Mouse (Mus musculus) MEL (cell line): ENCODE measurements around the gene Schip1. TPM values are rescaled to one million over a fixed set of nuclear protein-coding genes. Genes with fewer than 3 reads are reported as not detected.

Source experiments
- DNase-seq: peaks from one replicate; pipeline ENCODE4 v3.0.0; 2011; ENCODE audit warnings: low read depth, low spot score
- H3K27ac ChIP-seq: 2 replicates; pipeline ENCODE4 v1.5.1; 2012; ENCODE audit warnings: low read depth, mild to moderate bottlenecking, control low read depth, low read length, moderate library complexity; ENCODE audit not compliant: control insufficient read depth
- H3K27me3 ChIP-seq, 2 experiments: fragments of 150-350 bp in 1 of 2; sonication (generic) in 1 of 2; 2 replicates each; pipeline ENCODE4 v1.6.1; 2012; ENCODE audit warnings: low read length in 2 of 2, mild to moderate bottlenecking in 2 of 2, improper control_type of control experiment in 1 of 2, moderate library complexity in 1 of 2; ENCODE audit not compliant: insufficient read depth in 2 of 2, control insufficient read depth in 1 of 2
- H3K36me3 ChIP-seq, 2 experiments: 2 replicates each; pipeline ENCODE4 v1.6.1; 2012 to 2014; ENCODE audit warnings: low read length in 2 of 2, improper control_type of control experiment in 1 of 2, inconsistent platforms in 1 of 2, mild to moderate bottlenecking in 1 of 2; ENCODE audit not compliant: insufficient read depth in 2 of 2, control insufficient read depth in 1 of 2
- H3K4me1 ChIP-seq, 2 experiments: fragments of 150-350 bp in 1 of 2; sonication (generic) in 1 of 2; 2 replicates each; pipeline ENCODE4 v1.6.1; 2012; ENCODE audit warnings: low read length in 2 of 2, improper control_type of control experiment in 1 of 2, mild to moderate bottlenecking in 1 of 2; ENCODE audit not compliant: insufficient read depth in 2 of 2, control insufficient read depth in 1 of 2
- H3K4me3 ChIP-seq, 2 experiments: fragments of 150-350 bp in 1 of 2; sonication (generic) in 1 of 2; 2 replicates each; pipeline ENCODE4 v1.5.1; 2012; ENCODE audit warnings: low read depth in 2 of 2, low read length in 2 of 2, mild to moderate bottlenecking in 2 of 2, moderate library complexity in 2 of 2, control low read depth in 1 of 2, improper control_type of control experiment in 1 of 2; ENCODE audit not compliant: control insufficient read depth in 1 of 2, insufficient read depth in 1 of 2
- H3K79me2 ChIP-seq: 2 replicates; pipeline ENCODE4 v1.6.1; 2012; ENCODE audit warnings: mild to moderate bottlenecking, low read length, moderate library complexity; ENCODE audit not compliant: control insufficient read depth, poor library complexity, insufficient read depth
- H3K9ac ChIP-seq: 2 replicates; pipeline ENCODE4 v1.6.1; 2012; ENCODE audit warnings: low read depth, mild to moderate bottlenecking, control low read depth, low read length, moderate library complexity; ENCODE audit not compliant: control insufficient read depth, poor library complexity, severe bottlenecking
- H3K9me3 ChIP-seq: fragments of 150-350 bp; sonication (generic); replicated peaks from 2 replicates; pipeline ENCODE4 v1.6.1; 2012; ENCODE audit warnings: mild to moderate bottlenecking, low read length, improper control_type of control experiment, moderate library complexity; ENCODE audit not compliant: insufficient read depth
- BHLHE40 ChIP-seq: IDR thresholded peaks from 2 replicates; pipeline ENCODE4 v1.6.1; 2012; ENCODE audit warnings: low read depth, mild to moderate bottlenecking, inconsistent platforms, low read length, improper control_type of control experiment, borderline replicate concordance
- CHD1 ChIP-seq: IDR thresholded peaks from 2 replicates; pipeline ENCODE4 v1.6.1; 2012; ENCODE audit warnings: low read depth, mild to moderate bottlenecking, inconsistent platforms, low read length, improper control_type of control experiment
- CHD2 ChIP-seq: IDR thresholded peaks from 2 replicates; pipeline ENCODE4 v1.6.1; 2011; ENCODE audit warnings: low read length, improper control_type of control experiment
- CTCF ChIP-seq, 3 experiments: IDR thresholded peaks in 2 of 3; conservative IDR thresholded peaks in 1 of 3; 2 replicates each; pipeline ENCODE4 v1.5.1; 2011 to 2012; ENCODE audit warnings: low read length in 3 of 3, low read depth in 2 of 3, mild to moderate bottlenecking in 2 of 3, improper control_type of control experiment in 1 of 3, inconsistent platforms in 1 of 3, mixed read lengths in 1 of 3, moderate library complexity in 1 of 3; ENCODE audit not compliant: control insufficient read depth in 1 of 3, insufficient read depth in 1 of 3, poor library complexity in 1 of 3, severe bottlenecking in 1 of 3
- ELF1 ChIP-seq: IDR thresholded peaks from 2 replicates; pipeline ENCODE4 v1.6.1; 2014; ENCODE audit warnings: low read depth, mild to moderate bottlenecking, inconsistent platforms, low read length, improper control_type of control experiment, moderate library complexity
- EP300 ChIP-seq, 2 experiments: IDR thresholded peaks; 2 replicates each; pipeline ENCODE4 v1.6.1; 2011; ENCODE audit warnings: improper control_type of control experiment in 2 of 2, low read length in 2 of 2, low read depth in 1 of 2, mild to moderate bottlenecking in 1 of 2
- GATA1 ChIP-seq: IDR thresholded peaks from 2 replicates; pipeline ENCODE4 v1.6.1; 2011; ENCODE audit warnings: low read depth, low read length, improper control_type of control experiment
- JUND ChIP-seq: IDR thresholded peaks from 2 replicates; pipeline ENCODE4 v1.6.1; 2011; ENCODE audit warnings: low read depth, mild to moderate bottlenecking, improper control_type of control experiment, low read length
- MAFK ChIP-seq: IDR thresholded peaks from 2 replicates; pipeline ENCODE4 v1.6.1; 2011; ENCODE audit warnings: low read depth, mild to moderate bottlenecking, low read length, improper control_type of control experiment, borderline replicate concordance
- MEF2A ChIP-seq: IDR thresholded peaks from 2 replicates; pipeline ENCODE4 v1.6.1; 2014; ENCODE audit warnings: low read depth, mild to moderate bottlenecking, inconsistent platforms, low read length, improper control_type of control experiment; ENCODE audit not compliant: poor library complexity, insufficient replicate concordance, severe bottlenecking; ENCODE audit errors: extremely low read depth
- NELFE ChIP-seq: IDR thresholded peaks from 2 replicates; pipeline ENCODE4 v1.6.1; 2011; ENCODE audit warnings: low read depth, low read length, improper control_type of control experiment
- NRF1 ChIP-seq: IDR thresholded peaks from 2 replicates; pipeline ENCODE4 v1.6.1; 2014; ENCODE audit warnings: low read depth, mild to moderate bottlenecking, inconsistent platforms, low read length, improper control_type of control experiment, moderate library complexity; ENCODE audit not compliant: poor library complexity, insufficient read depth, severe bottlenecking
- TBP ChIP-seq: IDR thresholded peaks from 2 replicates; pipeline ENCODE4 v1.8.0; 2011; ENCODE audit warnings: low read depth, low read length, improper control_type of control experiment
- UBTF ChIP-seq: IDR thresholded peaks from 2 replicates; pipeline ENCODE4 v1.6.1; 2012; ENCODE audit warnings: low read depth, mild to moderate bottlenecking, inconsistent platforms, low read length, improper control_type of control experiment, moderate library complexity, borderline replicate concordance; ENCODE audit not compliant: insufficient read depth
- USF1 ChIP-seq: IDR thresholded peaks from 2 replicates; pipeline ENCODE4 v1.6.1; 2014; ENCODE audit warnings: low read depth, mild to moderate bottlenecking, inconsistent platforms, low read length, improper control_type of control experiment, moderate library complexity
- ZC3H11A ChIP-seq: IDR thresholded peaks from 2 replicates; pipeline ENCODE4 v1.6.1; 2012; ENCODE audit warnings: low read depth, mild to moderate bottlenecking, inconsistent platforms, low read length, improper control_type of control experiment
- ZKSCAN1 ChIP-seq: IDR thresholded peaks from 2 replicates; pipeline ENCODE4 v1.6.1; 2012; ENCODE audit warnings: low read depth, mild to moderate bottlenecking, inconsistent platforms, low read length, improper control_type of control experiment, moderate library complexity
- ZNF384 ChIP-seq: IDR thresholded peaks from 2 replicates; pipeline ENCODE4 v1.6.1; 2012; ENCODE audit warnings: low read depth, mild to moderate bottlenecking, inconsistent platforms, low read length, improper control_type of control experiment
- polyA plus RNA-seq, 2 experiments: library from polyadenylated mRNA; stranded (reverse) in 1 of 2; unstranded in 1 of 2; fragments of >175 nt in 1 of 2; fragments of >200 nt in 1 of 2; gene quantifications; 2 replicates each; pipeline versions ENCODE4 v1.2.1 to v1.2.4; 2012; ENCODE audit warnings: low replicate concordance in 2 of 2, low read depth in 1 of 2; ENCODE audit not compliant: insufficient read length in 2 of 2, insufficient read depth in 1 of 2, missing spikeins in 1 of 2
- total RNA-seq: library from RNA; depleted of rRNA; stranded (reverse); fragments of 300-350 nt; gene quantifications from 2 replicates; pipeline ENCODE4 v1.2.3, GENCODE M21; 2012

Schip1 gene
- total and polyA plus RNA-seq, 3 experiments, result 10.1 to 12.4 TPM; not detected in 1

- no peaks in the 10 kb centered on the region for H3K27me3 ChIP-seq
- no peaks in the 10 kb centered on the region for H3K79me2 ChIP-seq
- no peak overlapping the region for H3K9ac ChIP-seq
- no peaks in the 10 kb centered on the region for H3K9me3 ChIP-seq
- no peak overlapping the region for H3K27ac ChIP-seq
- no peak for DNase-seq
- no peak overlapping the region for H3K4me3 ChIP-seq
- TF ChIP-seq CHD1 (no peak), MAFK (no peak), ZC3H11A (no peak), TBP (no peak), JUND (no peak)
- H3K36me3 ChIP-seq, result no peaks in the 10 kb centered on the region
- no peaks in the 10 kb centered on the region for H3K4me1 ChIP-seq
These were observed 45.2 kb upstream of the Schip1 start for GRCm38 (mm10) chr3:68019401-68019800.

- Histone ChIP-seq H3K4me3 (no peak overlapping the region), H3K9me3 (no peaks in the 10 kb centered on the region), H3K9ac (no peak overlapping the region), H3K27me3 (no peaks in the 10 kb centered on the region), H3K79me2 (no peaks in the 10 kb centered on the region), H3K27ac (no peak overlapping the region), H3K36me3 (no peaks in the 10 kb centered on the region), H3K4me1 (no peaks in the 10 kb centered on the region)
- no peak for TF ChIP-seq ZNF384
- TF ChIP-seq EP300 (IDR thresholded peaks at IDR 0.05; ENCODE audit: low read depth in 1 of 2, low read length in 2 of 2), result no peak
- no peak for TF ChIP-seq NELFE
- TF ChIP-seq ZKSCAN1, result no peak
- no peak for TF ChIP-seq GATA1
- no peak for TF ChIP-seq BHLHE40
- no peak for TF ChIP-seq USF1
- TF ChIP-seq UBTF, result no peak
- TF ChIP-seq MEF2A, result no peak
- TF ChIP-seq ELF1, result no peak
- TF ChIP-seq NRF1, result no peak
- no peak for TF ChIP-seq CTCF (IDR thresholded peaks at IDR 0.05 in 2 of 3, conservative IDR thresholded peaks at IDR 0.05 in 1 of 3; ENCODE audit: control insufficient read depth in 1 of 3, insufficient read depth in 1 of 3, low read depth in 2 of 3, low read length in 3 of 3, poor library complexity in 1 of 3, severe bottlenecking in 1 of 3)
- no peak for TF ChIP-seq CHD2
- no peak for TF ChIP-seq TBP
- DNase-seq, result no peak
These were observed 28.5 kb upstream of the Schip1 start for GRCm38 (mm10) chr3:68036097-68036496.
